Mouse (Mus musculus) stomach, adult 2 months (tissue): ENCODE measurements around the gene Gtsf1l. TPM values are rescaled to one million over a fixed set of nuclear protein-coding genes. Genes with fewer than 3 reads are reported as not detected.

Experiments
- polyA plus RNA-seq: library from polyadenylated mRNA; depleted of rRNA; stranded (reverse); fragments of >200 nt; gene quantifications from 2 replicates; pipeline ENCODE4 v1.2.3, GENCODE M21; 2012; rRNA removed

Gtsf1l gene
- polyA plus RNA-seq: not detected in 2 replicates

GRCm38 (mm10) chr2:163087728-163088127 lies at the start of gene Gtsf1l:
Gene Gtsf1l, minus strand, starts transcription at chr2:163087855.

GRCm38 (mm10) chr2:163054335-163054840 lies 33.3 kb downstream of the Gtsf1l start, which contains the start of gene Mybl2:
Gene Mybl2, plus strand, starts transcription at chr2:163054687.

Other genes with a start within 250 kb of the Gtsf1l start
- gene Srsf6, start 156.3 kb downstream of the Gtsf1l start, polyA plus RNA-seq: 69.8 and 73.8 TPM in 2 replicates
- gene L3mbtl1, start 144.4 kb downstream of the Gtsf1l start, polyA plus RNA-seq: 0.55 TPM in 1 of 2 replicates, not detected in the other
- gene Sgk2, start 100.5 kb downstream of the Gtsf1l start, polyA plus RNA-seq: 3.9 and 4.4 TPM in 2 replicates
- gene Ift52, start 70.5 kb downstream of the Gtsf1l start, polyA plus RNA-seq: 5.9 and 7.1 TPM in 2 replicates
- gene Mybl2, start 33.2 kb downstream of the Gtsf1l start, polyA plus RNA-seq: 2.1 and 2.2 TPM in 2 replicates
- gene Tox2, start 115.3 kb upstream of the Gtsf1l start, polyA plus RNA-seq: 5.1 and 6.1 TPM in 2 replicates